16 mouse cellular contexts compared by ENCODE assay signal in the genomic region with DNA sequence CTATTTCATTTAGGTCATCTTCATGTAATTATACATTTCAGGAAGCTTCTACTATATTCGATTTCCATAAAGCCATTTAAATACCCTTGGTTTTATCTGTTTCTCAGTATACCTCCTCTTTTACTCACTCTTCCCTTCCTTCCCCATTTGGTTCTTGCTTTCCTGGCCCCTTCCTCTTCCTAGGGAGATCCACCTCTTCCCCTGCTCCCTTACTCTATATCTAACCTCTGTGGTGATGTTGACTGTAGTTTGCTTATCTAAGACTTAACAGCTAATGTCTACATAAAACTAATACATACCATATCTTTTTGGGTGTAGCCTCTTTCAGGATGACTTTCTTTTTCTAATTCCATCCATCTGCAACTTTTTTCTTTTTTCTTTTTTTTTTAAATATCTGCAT.
"Had no signal": no experiment of that assay in that cellular context is flagged by ENCODE, and none has a peak within 500 bp of the region (broad histone marks: within the 10 kb centered on the region; RNA-seq: fewer than 3 reads in every experiment).

No protein-coding gene starts in this region.

- H3K9ac ChIP-seq: neural tube, embryonic 13.5 days; neural tube, embryonic 15.5 days; stomach, embryonic 15.5 days had no signal

- H3K4me1 ChIP-seq: neural tube, embryonic 13.5 days; neural tube, embryonic 15.5 days; stomach, embryonic 15.5 days had no signal

- H3K27ac ChIP-seq: neural tube, embryonic 13.5 days; neural tube, embryonic 15.5 days; stomach, embryonic 15.5 days; stomach, postnatal 0 days had no signal

- H3K4me2 ChIP-seq: neural tube, embryonic 13.5 days; neural tube, embryonic 15.5 days; stomach, embryonic 15.5 days had no signal

- H3K36me3 ChIP-seq: neural tube, embryonic 13.5 days; neural tube, embryonic 15.5 days; stomach, embryonic 15.5 days had no signal

- H3K9me3 ChIP-seq: neural tube, embryonic 13.5 days; neural tube, embryonic 15.5 days; stomach, embryonic 15.5 days had no signal

- DNase-seq: retina, postnatal 1 day; right cerebral cortex, adult 18-20 months; right cerebral cortex, postnatal 14 days; right cerebral cortex, postnatal 25 days; right cerebral cortex, postnatal 4 days; spleen, adult 18-20 months; thymus, adult 18-20 months; thymus, adult 2 months; thymus, postnatal 14 days; thymus, postnatal 25 days; thymus, postnatal 36 days; thymus, postnatal 4 days had no signal

- H3K27me3 ChIP-seq: neural tube, embryonic 13.5 days; neural tube, embryonic 15.5 days; stomach, embryonic 15.5 days had no signal

- H3K4me3 ChIP-seq: neural tube, embryonic 13.5 days; neural tube, embryonic 15.5 days; stomach, embryonic 15.5 days had no signal
